Mouse (Mus musculus) liver, postnatal 0 days (tissue): ENCODE results near the gene Arpc3.

Experiments
- CTCF ChIP-seq: sonication (generic); IDR thresholded peaks from 2 replicates; pipeline ENCODE4 v1.5.1; 2016; ENCODE audit warnings: antibody characterized with exemption, low read depth
- EP300 ChIP-seq: IDR thresholded peaks from 2 replicates; pipeline ENCODE4 v1.6.1; 2016; ENCODE audit warnings: antibody characterized with exemption, low read depth, mild to moderate bottlenecking

- TF ChIP-seq CTCF (no peak), EP300 (no peak)
These were observed 738 bp downstream of the Arpc3 start for GRCm38 (mm10) chr5:122392227-122393004.
